Mouse (Mus musculus): Measurements from ENCODE around the gene Rab25. TPM values are rescaled to one million over a fixed set of nuclear protein-coding genes. Genes with fewer than 3 reads are reported as not detected.

The Rab25 gene
- polyA plus RNA-seq, 1 experiment = 9.3 TPM

GRCm38 (mm10) chr3:88575540-88575939 lies 27.4 kb upstream of the Rab25 start, which contains the start of gene Ssr2:
Ssr2 (plus strand) TSS chr3:88575876.
- Histone ChIP-seq H3K4me3 (ENCODE audit: control insufficient read depth, insufficient read depth, low read length) (no peak within 1 kb of the TSS), H3K4me1 (replicated peaks; ENCODE audit: control insufficient read depth, insufficient read depth, low read length) (peaks cover 5% of the 10 kb centered on the region), H3K27me3 (ENCODE audit: control insufficient read depth, insufficient read depth, low read length) (no peaks in the 10 kb centered on the region), H3K36me3 (ENCODE audit: control insufficient read depth, insufficient read depth, low read length) (no peaks in the 10 kb centered on the region), H3K27ac (ENCODE audit: control insufficient read depth, insufficient read depth, low read length) (no peak within 1 kb of the TSS)
- TF ChIP-seq CTCF (IDR thresholded peaks at IDR 0.05; ENCODE audit: borderline replicate concordance, control insufficient read depth, extremely low read depth, insufficient read depth, low read length, poor library complexity) = no peak
- no peak for TF ChIP-seq POLR2A (IDR thresholded peaks at IDR 0.05; ENCODE audit: control insufficient read depth, extremely low read depth, insufficient read depth, low read length, poor library complexity)
- WGBS = 91% methylated on average over 3 of the region's 3 CpGs
- DNase-seq = no peak

GRCm38 (mm10) chr3:88573810-88574209 lies 25.7 kb upstream of the Rab25 start:
- Histone ChIP-seq H3K4me3 (ENCODE audit: control insufficient read depth, insufficient read depth, low read length) (no peak overlapping the region), H3K4me1 (replicated peaks; ENCODE audit: control insufficient read depth, insufficient read depth, low read length) (no peaks in the 10 kb centered on the region), H3K27ac (ENCODE audit: control insufficient read depth, insufficient read depth, low read length) (no peak overlapping the region), H3K36me3 (ENCODE audit: control insufficient read depth, insufficient read depth, low read length) (peaks cover 6% of the 10 kb centered on the region), H3K27me3 (ENCODE audit: control insufficient read depth, insufficient read depth, low read length) (no peaks in the 10 kb centered on the region)
- no peak for TF ChIP-seq CTCF (IDR thresholded peaks at IDR 0.05; ENCODE audit: borderline replicate concordance, control insufficient read depth, extremely low read depth, insufficient read depth, low read length, poor library complexity)
- TF ChIP-seq POLR2A (IDR thresholded peaks at IDR 0.05; ENCODE audit: control insufficient read depth, extremely low read depth, insufficient read depth, low read length, poor library complexity) = no peak
- 92% methylated on average over 2 of the region's 2 CpGs for WGBS
- DNase-seq = no peak

GRCm38 (mm10) chr3:88572835-88573234 lies 24.7 kb upstream of the Rab25 start:
- TF ChIP-seq CTCF (IDR thresholded peaks at IDR 0.05; ENCODE audit: borderline replicate concordance, control insufficient read depth, extremely low read depth, insufficient read depth, low read length, poor library complexity) = no peak
- no peak for TF ChIP-seq POLR2A (IDR thresholded peaks at IDR 0.05; ENCODE audit: control insufficient read depth, extremely low read depth, insufficient read depth, low read length, poor library complexity)

GRCm38 (mm10) chr3:88571856-88572255 lies 23.8 kb upstream of the Rab25 start:
- no peaks in the 10 kb centered on the region for H3K27me3 ChIP-seq (ENCODE audit: control insufficient read depth, insufficient read depth, low read length)
- TF ChIP-seq POLR2A (IDR thresholded peaks at IDR 0.05; ENCODE audit: control insufficient read depth, extremely low read depth, insufficient read depth, low read length, poor library complexity) (no peak), CTCF (IDR thresholded peaks at IDR 0.05; ENCODE audit: borderline replicate concordance, control insufficient read depth, extremely low read depth, insufficient read depth, low read length, poor library complexity) (no peak)
- H3K36me3 ChIP-seq (ENCODE audit: control insufficient read depth, insufficient read depth, low read length) = peaks cover 22% of the 10 kb centered on the region
- no peak overlapping the region for H3K27ac ChIP-seq (ENCODE audit: control insufficient read depth, insufficient read depth, low read length)
- no peaks in the 10 kb centered on the region for H3K4me1 ChIP-seq (replicated peaks; ENCODE audit: control insufficient read depth, insufficient read depth, low read length)
- DNase-seq = no peak
- 93% methylated on average over 1 of the region's 1 CpGs for WGBS
- H3K4me3 ChIP-seq (ENCODE audit: control insufficient read depth, insufficient read depth, low read length) = no peak overlapping the region

More at GRCm38 (mm10) chr3:88572835-88573234, 24.7 kb upstream of the Rab25 start:
- no peak for DNase-seq
- peaks cover 16% of the 10 kb centered on the region for H3K36me3 ChIP-seq (ENCODE audit: control insufficient read depth, insufficient read depth, low read length)
- no peaks in the 10 kb centered on the region for H3K27me3 ChIP-seq (ENCODE audit: control insufficient read depth, insufficient read depth, low read length)
- WGBS = 94% methylated on average over 2 of the region's 2 CpGs
- H3K27ac ChIP-seq (ENCODE audit: control insufficient read depth, insufficient read depth, low read length) = no peak overlapping the region
- H3K4me3 ChIP-seq (ENCODE audit: control insufficient read depth, insufficient read depth, low read length) = no peak overlapping the region
- no peaks in the 10 kb centered on the region for H3K4me1 ChIP-seq (replicated peaks; ENCODE audit: control insufficient read depth, insufficient read depth, low read length)

- TF ChIP-seq CTCF (IDR thresholded peaks at IDR 0.05; ENCODE audit: borderline replicate concordance, control insufficient read depth, extremely low read depth, insufficient read depth, low read length, poor library complexity) (no peak), POLR2A (IDR thresholded peaks at IDR 0.05; ENCODE audit: control insufficient read depth, extremely low read depth, insufficient read depth, low read length, poor library complexity) (no peak)
- no peak overlapping the region for H3K4me3 ChIP-seq (ENCODE audit: control insufficient read depth, insufficient read depth, low read length)
- H3K27ac ChIP-seq (ENCODE audit: control insufficient read depth, insufficient read depth, low read length) = no peak overlapping the region
- peaks cover 35% of the 10 kb centered on the region for H3K36me3 ChIP-seq (ENCODE audit: control insufficient read depth, insufficient read depth, low read length)
- WGBS = 94% methylated on average over 10 of the region's 10 CpGs
- no peak for DNase-seq
- H3K4me1 ChIP-seq (replicated peaks; ENCODE audit: control insufficient read depth, insufficient read depth, low read length) = no peaks in the 10 kb centered on the region
- H3K27me3 ChIP-seq (ENCODE audit: control insufficient read depth, insufficient read depth, low read length) = no peaks in the 10 kb centered on the region
Measured at GRCm38 (mm10) chr3:88570341-88570740, 22.2 kb upstream of the Rab25 start.

- no peaks in the 10 kb centered on the region for H3K27me3 ChIP-seq (ENCODE audit: control insufficient read depth, insufficient read depth, low read length)
- WGBS = 95% methylated on average over 5 of the region's 5 CpGs
- TF ChIP-seq POLR2A (IDR thresholded peaks at IDR 0.05; ENCODE audit: control insufficient read depth, extremely low read depth, insufficient read depth, low read length, poor library complexity) (no peak), CTCF (IDR thresholded peaks at IDR 0.05; ENCODE audit: borderline replicate concordance, control insufficient read depth, extremely low read depth, insufficient read depth, low read length, poor library complexity) (no peak)
- H3K27ac ChIP-seq (ENCODE audit: control insufficient read depth, insufficient read depth, low read length) = no peak overlapping the region
- H3K36me3 ChIP-seq (ENCODE audit: control insufficient read depth, insufficient read depth, low read length) = peaks cover 42% of the 10 kb centered on the region
- no peaks in the 10 kb centered on the region for H3K4me1 ChIP-seq (replicated peaks; ENCODE audit: control insufficient read depth, insufficient read depth, low read length)
- no peak for DNase-seq
- H3K4me3 ChIP-seq (ENCODE audit: control insufficient read depth, insufficient read depth, low read length) = no peak overlapping the region
Measured at GRCm38 (mm10) chr3:88569694-88570093, 21.6 kb upstream of the Rab25 start.

- Histone ChIP-seq H3K4me1 (replicated peaks; ENCODE audit: control insufficient read depth, insufficient read depth, low read length) (no peaks in the 10 kb centered on the region), H3K27ac (ENCODE audit: control insufficient read depth, insufficient read depth, low read length) (no peak overlapping the region)
- 95% methylated on average over 2 of the region's 2 CpGs for WGBS
Measured at GRCm38 (mm10) chr3:88569093-88569492, 21.0 kb upstream of the Rab25 start.

More at GRCm38 (mm10) chr3:88569093-88569492, 21.0 kb upstream of the Rab25 start:
- Histone ChIP-seq H3K27me3 (ENCODE audit: control insufficient read depth, insufficient read depth, low read length) (no peaks in the 10 kb centered on the region), H3K4me3 (ENCODE audit: control insufficient read depth, insufficient read depth, low read length) (no peak overlapping the region), H3K36me3 (ENCODE audit: control insufficient read depth, insufficient read depth, low read length) (peaks cover 45% of the 10 kb centered on the region)
- TF ChIP-seq POLR2A (IDR thresholded peaks at IDR 0.05; ENCODE audit: control insufficient read depth, extremely low read depth, insufficient read depth, low read length, poor library complexity) = no peak
- TF ChIP-seq CTCF (IDR thresholded peaks at IDR 0.05; ENCODE audit: borderline replicate concordance, control insufficient read depth, extremely low read depth, insufficient read depth, low read length, poor library complexity) = no peak
- no peak for DNase-seq

All from thymus, adult 2 months (tissue).